Mouse (Mus musculus) neural tube, embryonic 12.5 days (tissue): ENCODE results near the gene Rcn2. TPM values are rescaled to one million over a fixed set of nuclear protein-coding genes. Genes with fewer than 3 reads are reported as not detected.
"Not testable (repeated sequence)": the region's sequence is repeated elsewhere in the genome, so short reads cannot be mapped to it uniquely, and the experiment has no call there.

Source experiments
- ATAC-seq: fragments of 200-750 bp; cut with Nextera tagmentation; 2 replicates; pipeline ENCODE4 v1.8.0; 2017; ENCODE audit warnings: low read depth, mild to moderate bottlenecking, moderate TSS enrichment, moderate library complexity; ENCODE audit not compliant: low FRiP score
- H3K27ac ChIP-seq: fragments of 300-500 bp; sonication (generic); 2 replicates; pipeline ENCODE4 v1.5.1; 2016
- H3K27me3 ChIP-seq: fragments of 300-500 bp; sonication (generic); replicated peaks from 2 replicates; pipeline ENCODE4 v1.6.1; 2016; ENCODE audit warnings: mild to moderate bottlenecking
- H3K36me3 ChIP-seq: fragments of 300-500 bp; sonication (generic); 2 replicates; pipeline ENCODE4 v1.6.1; 2016; ENCODE audit warnings: mild to moderate bottlenecking
- H3K4me1 ChIP-seq: fragments of 300-500 bp; sonication (generic); 2 replicates; pipeline ENCODE4 v1.6.1; 2016
- H3K4me2 ChIP-seq: fragments of 300-500 bp; sonication (generic); replicated peaks from 2 replicates; pipeline ENCODE4 v1.6.1; 2016; ENCODE audit warnings: mild to moderate bottlenecking
- H3K4me3 ChIP-seq: fragments of 300-500 bp; sonication (generic); 2 replicates; pipeline ENCODE4 v1.5.1; 2016
- H3K9ac ChIP-seq: fragments of 300-500 bp; sonication (generic); 2 replicates; pipeline ENCODE4 v1.6.1; 2016; ENCODE audit warnings: mild to moderate bottlenecking
- H3K9me3 ChIP-seq: fragments of 300-500 bp; sonication (generic); 2 replicates; pipeline ENCODE4 v1.6.1; 2016; ENCODE audit warnings: mild to moderate bottlenecking
- WGBS: fragments of 180-500 bp; shearing (Covaris S2); methylation state at CpG from one replicate; pipeline ENCODE4 v1.1.7; 2016; 5-methylcytosine and 5-hydroxymethylcytosine counted together
- polyA plus RNA-seq: library from polyadenylated mRNA; unstranded; fragments of >200 nt; fragmentation: Nextera tagmentation; extraction: Ambion mirVana; gene quantifications from 2 replicates; pipeline ENCODE4 v1.2.1, GENCODE M21; 2016

Gene Rcn2
- polyA plus RNA-seq: 308 and 317 TPM in 2 replicates

- H3K4me2 ChIP-seq: peak within 1 kb of the TSS; percentile 68
- peaks cover 13% of the 10 kb centered on the region for H3K36me3 ChIP-seq
- H3K9me3 ChIP-seq: no peaks in the 10 kb centered on the region
- under 1% methylated on average over 48 of the region's 49 CpGs for WGBS
- H3K4me3 ChIP-seq: peak within 1 kb of the TSS; percentile 64
- peak within 1 kb of the TSS; percentile 95 for H3K9ac ChIP-seq
- peak within 1 kb of the TSS; percentile 94 for H3K27ac ChIP-seq
- H3K4me1 ChIP-seq: peaks cover 10% of the 10 kb centered on the region
- peak; percentile 100 for ATAC-seq
- H3K27me3 ChIP-seq: no peaks in the 10 kb centered on the region
Observed at GRCm38 (mm10) chr9:56041372-56042180, at the start of gene Rcn2. Rcn2 (plus strand) TSS chr9:56041845.

- not testable (repeated sequence) for H3K9ac ChIP-seq, H3K4me3 ChIP-seq, H3K27me3 ChIP-seq, H3K27ac ChIP-seq, H3K4me2 ChIP-seq, H3K36me3 ChIP-seq, H3K9me3 ChIP-seq, ATAC-seq, H3K4me1 ChIP-seq
- WGBS: 80% methylated on average over 2 of the region's 2 CpGs
Observed at GRCm38 (mm10) chr9:56004679-56005078, 37.0 kb upstream of the Rcn2 start.

DNA sequence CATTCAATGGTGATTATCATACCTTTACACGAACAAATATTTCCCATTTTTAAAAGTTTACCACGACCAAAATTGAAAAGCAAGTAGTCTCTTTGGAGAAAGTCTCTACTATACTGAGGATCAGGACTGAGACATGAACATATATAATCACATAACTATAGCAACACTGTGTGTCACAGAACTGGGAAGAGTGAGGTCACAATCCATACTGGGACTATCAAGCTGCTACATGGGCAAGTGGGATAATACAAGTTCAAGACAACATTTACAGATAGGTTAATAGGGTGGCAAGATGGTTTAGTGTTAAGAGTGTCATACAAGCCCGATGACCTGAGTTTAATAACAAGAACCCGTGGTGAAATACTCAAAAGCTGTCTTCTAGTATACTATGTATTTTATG lies 31.2 kb upstream of the Rcn2 start, which contains the start of gene 4930563M21Rik:
TSS of gene 4930563M21Rik (minus strand) at position 101 of the 400 bp plus-strand sequence.
- Histone ChIP-seq H3K9ac (no peak within 1 kb of the TSS), H3K4me3 (no peak within 1 kb of the TSS), H3K27me3 (no peaks in the 10 kb centered on the region), H3K36me3 (no peaks in the 10 kb centered on the region), H3K4me2 (no peak within 1 kb of the TSS), H3K4me1 (no peaks in the 10 kb centered on the region), H3K9me3 (no peaks in the 10 kb centered on the region), H3K27ac (no peak within 1 kb of the TSS)
- WGBS: 81% methylated on average over 4 of the region's 4 CpGs
- no peak for ATAC-seq

GRCm38 (mm10) chr9:56024772-56025171 lies 16.9 kb upstream of the Rcn2 start:
- Histone ChIP-seq H3K9me3 (no peaks in the 10 kb centered on the region), H3K4me1 (no peaks in the 10 kb centered on the region), H3K9ac (no peak overlapping the region), H3K36me3 (no peaks in the 10 kb centered on the region), H3K4me2 (no peak overlapping the region), H3K27me3 (no peaks in the 10 kb centered on the region), H3K27ac (no peak overlapping the region), H3K4me3 (no peak overlapping the region)
- 52% methylated on average over 2 of the region's 2 CpGs for WGBS
- ATAC-seq: no peak

GRCm38 (mm10) chr9:56027292-56027691 lies 14.4 kb upstream of the Rcn2 start:
- Histone ChIP-seq H3K4me2 (no peak overlapping the region), H3K27ac (no peak overlapping the region), H3K9ac (no peak overlapping the region), H3K9me3 (no peaks in the 10 kb centered on the region), H3K36me3 (no peaks in the 10 kb centered on the region), H3K27me3 (no peaks in the 10 kb centered on the region), H3K4me3 (no peak overlapping the region), H3K4me1 (no peaks in the 10 kb centered on the region)
- ATAC-seq: no peak
- WGBS: 89% methylated on average over 16 of the region's 16 CpGs

DNA sequence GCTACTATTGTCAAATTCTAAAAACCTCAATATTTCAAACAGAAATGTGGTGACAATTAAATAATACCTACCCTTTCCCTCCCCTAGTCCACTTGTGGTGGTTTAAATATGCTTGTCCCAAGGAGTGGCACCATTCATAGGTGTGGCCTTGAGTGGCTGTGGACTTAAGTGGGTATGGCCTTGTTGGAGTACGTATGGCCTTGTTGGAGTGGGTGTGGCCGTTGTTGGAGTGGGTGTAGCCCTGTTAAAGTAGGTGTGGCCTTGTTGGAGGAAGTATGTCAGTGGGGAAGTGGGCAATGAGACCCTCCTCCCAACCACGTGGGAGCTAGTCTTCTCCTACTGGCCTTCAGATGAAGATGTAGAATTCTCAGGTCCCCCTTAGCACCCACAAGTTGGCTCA lies 9.4 kb upstream of the Rcn2 start:
- no peaks in the 10 kb centered on the region for H3K36me3 ChIP-seq
- H3K27me3 ChIP-seq: no peaks in the 10 kb centered on the region
- H3K9me3 ChIP-seq: no peaks in the 10 kb centered on the region
- no peak overlapping the region for H3K9ac ChIP-seq
- H3K27ac ChIP-seq: no peak overlapping the region
- no peak for ATAC-seq
- H3K4me2 ChIP-seq: no peak overlapping the region
- no peak overlapping the region for H3K4me3 ChIP-seq
- H3K4me1 ChIP-seq: no peaks in the 10 kb centered on the region
- WGBS: 70% methylated on average over 3 of the region's 3 CpGs

DNA sequence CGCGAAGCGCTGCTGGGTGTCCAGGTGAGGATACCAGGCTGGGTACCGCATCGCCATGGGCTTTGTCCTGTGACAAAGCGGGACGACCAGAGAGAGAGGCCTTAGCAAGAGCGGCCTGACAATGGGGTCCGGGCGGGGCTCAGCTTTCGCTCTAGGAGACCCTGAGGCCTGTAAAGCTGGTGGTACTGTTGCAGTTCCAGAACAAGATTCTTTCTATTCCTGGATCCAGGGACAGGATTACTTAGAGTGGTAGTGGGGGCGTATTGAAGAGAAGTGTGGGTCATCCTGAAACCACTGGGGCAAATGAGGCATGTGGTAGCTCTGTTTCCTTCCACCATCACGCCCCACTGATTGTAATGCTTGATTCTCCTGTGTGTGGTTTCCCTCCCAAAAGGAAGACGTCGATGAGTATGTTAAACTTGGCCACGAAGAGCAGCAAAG lies 556 bp downstream of the Rcn2 start:
- Histone ChIP-seq H3K9ac (peak overlapping the region; percentile 95), H3K4me3 (peak overlapping the region; percentile 64), H3K27me3 (no peaks in the 10 kb centered on the region), H3K27ac (peak overlapping the region; percentile 94), H3K9me3 (no peaks in the 10 kb centered on the region), H3K36me3 (peaks cover 13% of the 10 kb centered on the region), H3K4me1 (peaks cover 10% of the 10 kb centered on the region), H3K4me2 (peak overlapping the region; percentile 68)
- peak; percentile 88 for ATAC-seq
- WGBS: under 1% methylated on average over 16 of the region's 16 CpGs

DNA sequence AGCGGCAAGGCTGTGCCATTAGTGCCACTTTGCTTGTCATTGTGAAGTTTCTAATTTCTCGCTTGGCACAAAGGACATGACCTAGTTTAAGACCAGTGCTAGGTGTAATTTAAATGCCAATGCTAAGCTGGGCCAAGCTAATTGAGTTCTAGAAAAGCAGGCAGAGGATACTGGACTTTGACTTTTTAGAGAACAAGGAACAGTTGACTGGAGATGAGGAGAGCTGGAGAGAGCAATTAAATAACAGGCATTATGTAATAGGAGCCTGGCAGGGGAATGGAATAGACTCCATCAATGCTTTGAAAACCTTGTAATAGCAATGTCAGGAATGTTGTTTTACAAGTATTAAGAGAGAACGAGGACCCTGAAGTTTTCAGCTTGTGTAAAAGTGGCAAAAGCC lies 12.2 kb downstream of the Rcn2 start:
- H3K4me3 ChIP-seq: no peak overlapping the region
- 63% methylated on average over 3 of the region's 3 CpGs for WGBS
- H3K27ac ChIP-seq: no peak overlapping the region
- H3K4me1 ChIP-seq: no peaks in the 10 kb centered on the region
- H3K36me3 ChIP-seq: peaks cover 57% of the 10 kb centered on the region
- ATAC-seq: no peak
- no peaks in the 10 kb centered on the region for H3K27me3 ChIP-seq
- H3K9ac ChIP-seq: no peak overlapping the region
- H3K9me3 ChIP-seq: no peaks in the 10 kb centered on the region
- no peak overlapping the region for H3K4me2 ChIP-seq

DNA sequence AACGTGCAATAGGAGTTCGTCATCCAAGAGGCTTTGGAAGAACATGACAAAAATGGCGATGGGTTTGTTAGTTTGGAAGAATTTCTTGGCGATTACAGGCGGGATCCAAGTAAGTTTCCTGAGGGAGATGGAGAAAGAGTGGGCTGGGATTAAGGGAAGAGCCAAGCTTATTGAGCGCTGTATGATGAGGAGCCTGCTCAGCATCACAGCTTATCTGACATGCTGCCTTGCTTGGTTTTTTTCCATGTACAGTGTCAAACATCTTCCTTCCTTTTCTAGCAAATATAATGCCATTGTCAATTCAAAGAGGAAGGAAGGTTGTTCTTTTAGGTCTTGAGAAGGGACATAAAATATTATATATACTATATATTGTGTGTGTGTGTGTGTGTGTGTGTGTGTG lies 14.5 kb downstream of the Rcn2 start:
- Histone ChIP-seq H3K27ac (no peak overlapping the region), H3K4me1 (no peaks in the 10 kb centered on the region), H3K9me3 (no peaks in the 10 kb centered on the region), H3K27me3 (no peaks in the 10 kb centered on the region), H3K9ac (no peak overlapping the region), H3K4me2 (no peak overlapping the region), H3K4me3 (no peak overlapping the region), H3K36me3 (peaks cover 75% of the 10 kb centered on the region)
- 96% methylated on average over 6 of the region's 6 CpGs for WGBS
- ATAC-seq: no peak

- Histone ChIP-seq H3K4me2 (no peak overlapping the region), H3K4me3 (no peak overlapping the region), H3K36me3 (peaks cover 80% of the 10 kb centered on the region), H3K27ac (no peak overlapping the region), H3K27me3 (no peaks in the 10 kb centered on the region), H3K9me3 (no peaks in the 10 kb centered on the region), H3K9ac (no peak overlapping the region), H3K4me1 (no peaks in the 10 kb centered on the region)
- 98% methylated on average over 5 of the region's 5 CpGs for WGBS
- ATAC-seq: no peak
Observed at GRCm38 (mm10) chr9:56062336-56062735, 20.7 kb downstream of the Rcn2 start.

- Histone ChIP-seq H3K27ac (no peak overlapping the region), H3K4me2 (no peak overlapping the region), H3K27me3 (no peaks in the 10 kb centered on the region), H3K4me3 (no peak overlapping the region), H3K4me1 (no peaks in the 10 kb centered on the region), H3K9me3 (no peaks in the 10 kb centered on the region), H3K9ac (no peak overlapping the region), H3K36me3 (peaks cover 69% of the 10 kb centered on the region)
- 88% methylated on average over 3 of the region's 3 CpGs for WGBS
- ATAC-seq: no peak
Observed at GRCm38 (mm10) chr9:56065011-56065410, 23.4 kb downstream of the Rcn2 start.

GRCm38 (mm10) chr9:56067964-56068363 lies 26.3 kb downstream of the Rcn2 start:
- no peaks in the 10 kb centered on the region for H3K9me3 ChIP-seq
- no peaks in the 10 kb centered on the region for H3K27me3 ChIP-seq
- H3K4me2 ChIP-seq: no peak overlapping the region
- no peak for ATAC-seq
- 92% methylated on average over 4 of the region's 4 CpGs for WGBS
- no peak overlapping the region for H3K27ac ChIP-seq
- H3K36me3 ChIP-seq: peaks cover 59% of the 10 kb centered on the region
- H3K9ac ChIP-seq: no peak overlapping the region
- no peaks in the 10 kb centered on the region for H3K4me1 ChIP-seq
- H3K4me3 ChIP-seq: no peak overlapping the region

DNA sequence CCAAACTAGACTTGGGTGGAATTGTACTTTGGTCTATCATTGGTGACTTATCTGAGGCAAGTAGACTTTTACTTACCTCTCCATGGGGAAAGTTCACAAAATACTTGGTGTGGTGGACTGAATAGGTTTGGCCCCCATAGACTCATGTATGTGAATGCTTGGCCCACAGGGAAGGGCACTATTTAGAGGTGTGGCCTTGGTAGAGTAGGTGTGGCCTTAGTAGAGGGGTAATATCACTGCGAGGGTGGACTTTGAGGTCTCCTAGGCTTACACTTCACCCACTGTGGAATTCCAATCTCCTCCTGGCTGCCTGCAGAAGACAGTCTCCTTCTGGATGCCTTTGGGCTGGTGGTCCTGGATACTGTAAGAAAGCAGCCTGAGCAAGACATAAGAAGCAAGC lies 27.0 kb downstream of the Rcn2 start:
- no peaks in the 10 kb centered on the region for H3K4me1 ChIP-seq
- no peak for ATAC-seq
- no peaks in the 10 kb centered on the region for H3K27me3 ChIP-seq
- peaks cover 54% of the 10 kb centered on the region for H3K36me3 ChIP-seq
- no peak overlapping the region for H3K4me2 ChIP-seq
- H3K9me3 ChIP-seq: no peaks in the 10 kb centered on the region
- WGBS: 100% methylated on average over 1 of the region's 1 CpGs
- H3K27ac ChIP-seq: no peak overlapping the region
- no peak overlapping the region for H3K9ac ChIP-seq
- H3K4me3 ChIP-seq: no peak overlapping the region
